Mouse (Mus musculus) urinary bladder, postnatal 10 days (tissue): Measurements from ENCODE around the gene Fnbp4.
"Not testable (repeated sequence)": the region's sequence is repeated elsewhere in the genome, so short reads cannot be mapped to it uniquely, and the experiment has no call there.

Experiments used
- DNase-seq: peaks from one replicate; pipeline ENCODE4 v3.0.0; 2022; ENCODE audit warnings: low spot score

Gene Fnbp4

GRCm38 (mm10) chr2:90782901-90783486, 37.8 kb downstream of the Fnbp4 start:
- no peak for DNase-seq

- DNase-seq = no peak
Measured at GRCm38 (mm10) chr2:90788126-90788525, 43.0 kb downstream of the Fnbp4 start.

GRCm38 (mm10) chr2:90808241-90809126, 63.3 kb downstream of the Fnbp4 start:
- no peak for DNase-seq

GRCm38 (mm10) chr2:90810751-90811150, 65.6 kb downstream of the Fnbp4 start:
- no peak for DNase-seq

DNA sequence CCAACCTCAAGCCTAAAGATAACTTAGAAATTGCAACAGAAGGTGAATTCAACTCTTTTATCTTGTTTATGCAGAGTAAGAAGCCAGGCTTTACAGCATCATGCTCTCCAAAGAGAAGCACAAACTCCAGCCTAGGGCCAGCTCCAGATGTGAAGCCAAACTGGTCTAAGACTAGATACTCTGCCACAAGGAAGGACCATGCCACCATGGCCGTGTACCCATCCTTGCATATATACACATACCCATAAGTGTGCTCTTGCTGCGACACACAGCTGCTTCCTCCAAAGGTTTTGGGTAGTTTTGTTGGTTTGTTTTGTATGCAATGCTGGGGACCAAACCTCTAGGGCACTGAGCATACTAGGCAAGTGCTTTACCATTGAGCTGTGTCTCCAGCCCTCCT, 70.1 kb downstream of the Fnbp4 start:
- no peak for DNase-seq

DNA sequence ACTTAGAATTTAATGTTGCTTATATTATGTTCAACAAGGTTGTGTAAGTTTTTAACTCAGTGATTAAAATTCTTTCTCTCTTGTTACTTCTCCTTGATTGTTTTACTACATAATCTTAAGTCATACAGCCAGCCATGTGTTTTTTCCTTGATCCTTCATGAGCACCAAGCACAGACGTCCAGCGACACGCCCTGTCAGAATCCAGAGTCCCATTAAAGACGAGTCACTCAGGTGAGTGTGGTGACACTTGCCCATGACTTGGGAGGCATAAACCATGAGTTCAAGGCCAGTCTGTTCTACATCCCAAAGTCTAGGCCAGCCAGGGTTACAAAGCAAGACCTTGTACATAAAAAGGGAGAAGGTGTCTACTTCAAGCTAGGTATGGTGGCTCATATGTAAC, 71.0 kb downstream of the Fnbp4 start:
- DNase-seq = no peak

DNA sequence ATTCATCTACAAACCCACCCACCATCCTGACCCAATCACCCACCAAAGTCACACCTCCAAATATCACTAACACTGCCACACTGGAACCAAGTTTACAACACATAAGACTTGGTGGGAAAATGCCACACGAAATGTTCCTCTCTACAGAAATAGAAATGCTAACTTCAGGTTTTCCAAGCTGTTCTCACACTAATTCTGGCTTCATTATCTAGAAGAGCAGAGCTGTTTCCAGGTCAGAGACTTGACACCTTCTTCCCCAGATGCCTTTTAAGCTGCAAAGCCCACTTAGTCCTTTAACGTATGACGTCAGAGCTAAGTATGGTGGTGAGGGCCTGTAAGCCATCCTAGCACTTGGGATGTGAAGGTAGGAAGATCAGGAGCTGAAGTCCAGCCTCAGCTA, 73.5 kb downstream of the Fnbp4 start:
- DNase-seq = no peak

GRCm38 (mm10) chr2:90820894-90821293, 75.7 kb downstream of the Fnbp4 start:
- DNase-seq = no peak

- no peak for DNase-seq
Measured at GRCm38 (mm10) chr2:90822978-90823377, 77.8 kb downstream of the Fnbp4 start.

DNA sequence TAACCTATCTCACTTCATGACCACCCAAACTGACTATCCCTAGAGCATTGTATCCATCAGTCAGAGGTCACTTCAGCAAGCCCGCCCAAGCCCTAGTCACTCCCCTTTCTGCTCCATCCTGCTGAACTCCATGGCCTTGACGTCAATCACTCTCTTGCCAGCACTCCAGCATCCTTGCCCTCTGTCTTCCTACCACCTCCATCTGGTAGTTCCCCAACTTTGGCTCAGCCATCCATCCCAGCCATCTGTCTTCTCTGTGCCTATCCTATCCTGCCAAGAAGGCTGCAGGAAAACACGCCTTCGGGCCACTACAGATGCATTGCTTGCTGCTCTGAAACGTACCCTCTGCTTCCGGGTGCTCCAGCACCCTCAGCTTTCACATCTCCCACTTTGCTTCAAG, 78.6 kb downstream of the Fnbp4 start:
- DNase-seq = no peak

GRCm38 (mm10) chr2:90824528-90824927, 79.4 kb downstream of the Fnbp4 start:
- DNase-seq = not testable (repeated sequence)

DNA sequence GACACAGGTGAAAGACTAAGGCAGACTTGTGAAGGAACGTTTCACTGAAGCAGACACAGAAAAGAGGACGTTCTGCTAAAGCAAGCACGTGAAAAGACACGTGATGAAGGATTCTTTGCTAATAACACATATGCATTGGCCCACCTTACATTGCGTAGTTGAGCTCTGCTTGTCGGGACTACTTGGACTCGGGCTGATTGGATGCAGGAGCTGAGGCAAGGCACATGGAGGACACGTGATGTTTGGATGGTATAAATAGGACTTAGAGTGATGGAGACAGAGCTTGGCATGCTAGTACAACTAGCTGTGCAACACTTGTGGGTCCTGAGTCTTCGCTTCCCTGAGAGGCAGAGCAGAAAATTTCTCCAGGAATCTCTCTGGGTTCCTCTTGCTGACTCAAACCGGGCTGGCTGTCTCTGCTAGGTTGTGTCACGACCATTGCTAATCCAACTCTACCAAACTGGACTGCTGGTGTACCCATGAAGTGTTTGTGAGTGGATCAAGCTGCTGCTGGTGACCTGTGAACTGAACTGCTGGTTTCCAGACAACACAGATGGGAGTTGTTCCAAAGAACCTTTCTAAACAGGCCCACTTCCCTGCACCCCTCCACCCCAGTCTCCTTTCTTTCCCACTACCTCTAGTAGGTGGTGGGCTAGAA, 80.5 kb downstream of the Fnbp4 start:
- no peak for DNase-seq

- DNase-seq = no peak
Measured at GRCm38 (mm10) chr2:90828739-90829138, 83.6 kb downstream of the Fnbp4 start.
